Mouse (Mus musculus) naive thymus-derived CD4-positive, alpha-beta T cell, adult 2 months (primary cell): Measurements from ENCODE around the gene Olfr638.
"Not testable (repeated sequence)": the region's sequence is repeated elsewhere in the genome, so short reads cannot be mapped to it uniquely, and the experiment has no call there.

ENCODE experiments used
- DNase-seq: peaks from one replicate; pipeline ENCODE4 v3.0.0-alpha.2; 2011; ENCODE audit warnings: low read depth

The Olfr638 gene

DNA sequence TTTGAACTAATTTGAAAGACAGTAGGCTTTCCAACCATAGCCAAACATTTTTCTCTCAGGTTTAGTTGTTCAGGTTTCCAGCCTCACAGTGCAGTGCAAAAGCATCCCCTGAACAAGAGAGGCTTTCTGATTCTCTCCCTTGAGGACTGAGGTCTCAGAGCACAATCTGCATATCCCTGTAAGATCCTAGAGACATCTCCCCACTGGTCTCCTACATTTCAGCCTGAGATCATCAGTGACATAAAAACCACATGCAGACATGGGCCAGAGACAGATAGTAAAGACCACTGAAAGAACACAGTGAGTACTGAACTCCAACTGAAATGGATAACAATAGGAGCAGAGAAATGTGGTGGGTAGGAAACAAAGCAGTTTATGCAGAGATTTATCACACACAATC lies at the start of gene Olfr638:
Gene Olfr638 (plus strand): TSS at position 301 of the 400 bp plus-strand sequence.
- no peak for DNase-seq

DNA sequence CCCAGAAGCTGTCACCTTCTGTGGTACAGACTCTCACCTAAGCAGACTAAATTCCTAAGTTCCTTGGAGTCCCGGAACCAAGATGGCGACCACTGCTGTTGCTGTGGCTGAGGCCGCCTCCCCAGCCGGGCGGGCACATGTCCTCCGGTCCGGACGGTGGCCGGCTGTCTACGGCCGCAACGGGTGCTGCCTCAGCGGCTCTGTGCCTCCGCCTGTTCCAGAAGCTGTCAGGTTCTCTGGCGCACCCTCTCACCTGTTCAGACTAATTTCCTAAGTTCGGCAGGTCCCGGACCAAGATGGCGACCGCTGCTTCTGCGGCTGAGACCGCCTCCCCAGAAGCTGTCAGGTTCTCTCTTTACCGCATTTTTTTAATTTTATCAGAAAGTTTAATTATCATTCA lies 31.7 kb upstream of the Olfr638 start:
- not testable (repeated sequence) for DNase-seq

DNA sequence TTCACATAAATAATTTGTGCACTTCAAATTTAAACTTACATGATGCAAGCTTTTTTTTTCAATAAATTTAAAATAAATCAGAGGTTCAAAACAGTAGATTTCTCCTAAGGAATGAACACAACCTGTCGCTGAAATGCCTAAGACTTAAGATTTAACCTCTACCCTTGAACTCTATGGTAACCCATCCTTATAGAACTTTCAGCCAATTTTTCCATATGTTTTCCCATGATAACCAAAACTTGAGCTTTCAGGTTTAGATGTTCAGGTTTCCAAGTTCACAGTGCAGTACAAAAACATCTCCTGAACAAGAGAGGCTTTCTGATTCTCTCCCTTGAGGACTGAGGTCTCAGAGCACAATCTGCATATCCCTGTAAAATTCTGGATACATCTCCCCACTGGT lies 27.7 kb upstream of the Olfr638 start, which contains the start of gene Olfr635:
Gene Olfr635 (plus strand): TSS at position 301 of the 400 bp plus-strand sequence.
- no peak for DNase-seq

DNA sequence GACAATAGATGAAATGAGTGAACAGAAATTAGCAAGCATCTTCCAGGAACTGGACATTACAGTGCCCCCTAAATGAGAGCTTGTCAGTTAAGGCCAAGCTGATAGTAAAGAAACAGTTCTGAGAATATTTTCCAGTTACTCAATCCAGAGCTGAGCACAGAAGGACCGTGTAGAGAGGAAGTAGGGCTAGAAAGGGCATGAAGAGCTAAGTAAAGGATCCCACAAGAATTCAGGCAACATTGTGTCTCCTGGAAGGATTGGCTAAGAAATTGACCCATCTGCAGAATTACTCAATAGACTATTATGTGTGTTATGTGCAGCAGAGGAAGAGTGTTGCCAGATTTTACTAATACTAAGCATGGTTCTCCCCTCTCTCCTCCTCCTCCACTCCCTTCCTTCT lies 26.8 kb upstream of the Olfr638 start:
- no peak for DNase-seq

DNA sequence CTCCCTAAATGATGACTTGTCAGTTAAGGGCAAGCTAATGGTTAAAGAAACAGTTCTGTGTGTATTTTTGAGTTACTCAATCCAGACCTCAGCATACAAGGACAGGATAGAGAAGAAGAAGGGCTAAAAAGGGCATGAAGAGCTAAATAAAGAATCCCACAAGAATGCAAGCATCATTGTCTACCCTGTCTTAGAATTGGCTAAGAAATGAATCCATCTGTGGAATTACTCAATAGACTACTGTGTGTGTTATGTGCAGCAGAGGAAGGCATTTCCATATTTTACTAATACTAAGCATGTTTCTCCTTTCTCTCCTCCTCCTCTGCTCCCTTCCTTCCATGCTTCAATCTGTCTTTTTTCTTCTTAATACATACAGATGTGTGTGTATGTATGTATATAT lies 578 bp downstream of the Olfr638 start:
- DNase-seq = no peak

DNA sequence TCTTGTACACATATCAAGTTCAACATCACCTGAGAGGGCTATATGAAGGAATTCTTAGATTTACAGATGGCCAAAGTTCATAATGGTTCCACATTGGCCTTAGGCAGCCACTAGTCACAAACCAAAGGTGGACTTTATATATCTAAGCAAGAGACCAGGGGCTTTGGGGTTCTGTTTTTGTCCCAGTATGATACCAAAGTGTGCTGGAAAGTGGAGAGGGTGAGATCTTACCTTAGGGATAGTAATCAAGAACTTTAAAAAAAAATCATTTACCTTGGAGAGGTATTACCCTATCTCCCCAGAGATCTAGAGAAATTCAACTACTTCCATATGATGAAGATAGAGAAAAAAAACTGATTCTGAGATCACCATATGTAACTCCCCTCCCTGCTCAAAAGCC lies 18.7 kb downstream of the Olfr638 start, which contains the start of gene Olfr639:
Gene Olfr639 (minus strand): TSS at position 101 of the 400 bp plus-strand sequence.
- DNase-seq = no peak

DNA sequence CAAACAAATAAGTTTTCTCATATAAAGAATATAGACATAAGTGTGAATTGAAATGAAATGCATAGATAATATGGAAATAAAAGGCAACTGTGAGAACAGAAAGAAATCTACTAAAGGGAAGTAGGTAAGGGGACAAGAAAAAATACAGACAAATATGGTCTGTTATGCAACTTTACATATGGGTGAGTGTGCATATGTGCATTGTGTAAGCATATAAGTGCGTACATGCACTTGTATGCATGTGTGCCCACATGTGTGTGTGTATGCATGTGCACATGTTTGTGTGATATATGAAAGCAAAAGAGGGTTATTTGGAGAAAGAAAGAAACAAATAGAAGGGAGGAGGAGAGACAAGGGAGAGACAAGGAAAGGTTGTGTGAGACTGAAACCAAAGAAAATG lies 20.4 kb downstream of the Olfr638 start:
- DNase-seq = no peak

DNA sequence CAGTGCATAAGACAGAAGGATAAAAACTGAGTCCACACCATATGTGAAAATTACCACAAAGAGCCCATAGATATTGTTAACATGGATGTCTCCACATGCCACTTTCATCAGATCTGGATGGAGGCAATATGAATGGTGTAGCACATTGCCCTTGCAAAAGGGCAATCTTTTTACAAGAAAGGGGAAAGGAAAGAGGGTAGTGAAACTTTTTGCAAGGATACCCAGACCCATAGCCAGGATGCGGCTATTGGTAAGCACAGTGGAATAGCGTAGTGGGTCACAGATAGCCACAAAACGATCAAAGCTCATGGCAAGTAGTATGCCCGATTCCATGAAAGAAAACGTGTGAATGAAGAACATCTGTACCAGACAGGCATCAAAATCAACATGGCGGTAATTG lies 23.1 kb downstream of the Olfr638 start:
- DNase-seq = no peak

DNA sequence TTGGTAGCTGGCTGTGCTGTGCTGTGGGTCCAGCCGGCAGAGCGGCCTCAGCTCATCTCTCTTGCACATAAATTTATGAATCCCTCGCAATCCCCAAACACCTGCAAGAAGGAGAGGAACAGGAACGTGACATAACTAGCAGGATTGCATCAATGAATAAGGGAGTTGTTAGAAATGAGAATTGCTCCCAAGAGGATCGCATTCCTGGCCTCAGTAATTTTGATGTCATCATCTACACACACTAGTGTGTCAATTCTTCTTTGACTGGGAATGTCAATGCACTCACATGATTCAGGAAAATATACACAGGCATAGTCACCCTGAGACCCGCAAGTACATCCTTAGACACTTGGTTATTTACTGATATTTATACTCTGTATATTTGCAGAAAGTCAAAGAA lies 26.9 kb downstream of the Olfr638 start, which contains the start of gene Olfr640:
Gene Olfr640 (minus strand): TSS at position 101 of the 400 bp plus-strand sequence.
- no peak for DNase-seq

DNA sequence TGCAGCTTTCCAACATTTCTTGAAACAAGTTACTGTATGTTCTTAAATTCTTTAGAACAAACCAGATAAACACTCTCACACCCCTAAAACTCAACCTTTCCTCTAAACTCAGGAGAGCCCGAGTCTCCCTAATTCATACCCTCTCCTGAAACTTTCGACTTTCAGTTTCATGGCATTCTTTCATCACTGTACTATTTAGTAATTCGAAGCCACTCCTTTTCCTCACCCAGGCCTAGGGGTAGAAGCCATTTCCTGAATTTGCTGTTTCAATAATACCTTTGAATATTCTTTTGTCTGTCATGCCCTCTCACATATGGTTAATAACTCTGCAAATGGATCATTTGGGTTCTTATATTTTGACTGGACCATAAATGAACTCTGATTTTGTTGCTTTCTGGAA lies 28.4 kb downstream of the Olfr638 start:
- DNase-seq = no peak

DNA sequence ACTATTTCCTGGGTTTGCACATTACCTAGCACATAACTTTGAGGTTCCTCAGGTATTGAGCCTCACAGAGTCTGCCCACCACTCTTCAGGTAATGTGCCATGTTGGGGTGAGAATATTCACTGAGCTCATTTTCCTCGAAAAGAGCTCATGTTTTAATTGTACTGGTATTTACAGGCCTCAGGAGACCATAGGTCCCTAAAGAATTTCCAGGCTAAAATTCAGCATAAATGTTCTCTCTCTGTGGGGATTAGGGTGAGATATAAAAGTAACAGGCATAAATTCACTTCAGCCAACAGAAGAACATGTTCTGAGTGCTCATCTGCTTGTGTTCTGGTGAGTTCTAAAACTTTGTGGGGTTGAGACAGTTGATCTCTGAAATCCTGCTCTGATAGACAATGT lies 36.6 kb downstream of the Olfr638 start, which contains the start of gene Olfr641:
Gene Olfr641 (plus strand): TSS at position 301 of the 400 bp plus-strand sequence.
- DNase-seq = no peak

DNA sequence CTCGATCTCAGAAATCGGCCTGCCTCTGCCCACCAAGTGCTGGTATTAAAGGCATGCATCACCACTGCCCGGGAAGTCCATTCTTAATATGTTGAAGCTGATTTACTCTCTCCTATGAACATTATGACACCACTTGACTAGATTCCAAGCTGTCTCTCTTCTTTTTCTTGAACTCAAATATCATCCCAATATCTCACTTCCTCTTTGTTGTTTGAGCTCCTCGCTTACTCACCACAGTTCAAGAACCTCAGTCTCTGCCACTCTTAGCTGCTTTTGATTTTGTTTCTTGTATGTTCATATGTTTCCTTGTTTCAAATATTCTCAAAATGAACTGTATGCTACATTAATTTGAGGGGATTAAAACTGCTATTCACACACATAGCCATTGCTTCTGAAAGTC lies 52.2 kb downstream of the Olfr638 start:
- no peak for DNase-seq

DNA sequence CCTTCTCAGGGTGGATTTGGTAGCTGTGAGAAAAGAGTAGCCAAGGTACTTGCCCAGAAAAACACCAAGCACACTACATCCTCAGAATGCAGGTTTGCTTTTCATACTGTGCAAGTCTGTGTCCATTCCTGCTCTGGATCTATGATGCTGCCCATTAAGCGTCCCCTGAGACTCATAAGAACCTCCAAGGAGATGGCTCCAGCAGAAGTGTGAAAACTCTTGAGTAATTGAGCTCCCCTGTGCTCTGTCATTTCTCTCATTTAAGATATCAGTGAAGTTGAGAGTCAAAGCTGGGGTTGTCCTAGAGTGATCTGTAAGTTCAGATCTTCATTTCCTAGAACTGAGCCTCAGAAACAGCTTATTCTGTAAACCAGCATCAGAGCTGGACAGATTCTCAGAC lies 54.0 kb downstream of the Olfr638 start, which contains the start of gene Olfr642:
Gene Olfr642 (minus strand): TSS at position 101 of the 400 bp plus-strand sequence.
- no peak for DNase-seq
